Comparison of ENCODE assay signal across 1 mouse cellular context in genomic region chr4:8962959-8963572, GRCm38 (mm10).
TF ChIP-seq lines count a peak whose summit lies in the region.

No protein-coding gene starts in this region.

TF ChIP-seq in CH12.LX, 34 proteins besides CTCF, POLR2A, EP300 and RAD21 (continued from another document):
- no peak for TF ChIP-seq E2F4 (IDR thresholded peaks at IDR 0.05; ENCODE audit: insufficient replicate concordance, low read depth, low read length)
- TF ChIP-seq MAZ (IDR thresholded peaks at IDR 0.05; ENCODE audit: low read depth, low read length): no peak
